Mouse (Mus musculus) gastrocnemius, postnatal 25 days (tissue): ENCODE results near the gene Dnajb1. TPM values are rescaled to one million over a fixed set of nuclear protein-coding genes. Genes with fewer than 3 reads are reported as not detected.
A peak's percentile ranks its signal among the peaks of the same experiment; 100 is the strongest.
"Not testable (repeated sequence)": the region's sequence is repeated elsewhere in the genome, so short reads cannot be mapped to it uniquely, and the experiment has no call there.

Experiments
- DNase-seq: peaks from one replicate; pipeline ENCODE4 v3.0.0; 2022
- total RNA-seq, 2 experiments: library from RNA; stranded (reverse); gene quantifications; 1 replicate in 1 of 2; 2 replicates in 1 of 2; pipeline ENCODE4 v1.2.3; 2021

The Dnajb1 gene
- total RNA-seq, 2 experiments from 2014 or later = 4.6 to 6.0 TPM

DNA sequence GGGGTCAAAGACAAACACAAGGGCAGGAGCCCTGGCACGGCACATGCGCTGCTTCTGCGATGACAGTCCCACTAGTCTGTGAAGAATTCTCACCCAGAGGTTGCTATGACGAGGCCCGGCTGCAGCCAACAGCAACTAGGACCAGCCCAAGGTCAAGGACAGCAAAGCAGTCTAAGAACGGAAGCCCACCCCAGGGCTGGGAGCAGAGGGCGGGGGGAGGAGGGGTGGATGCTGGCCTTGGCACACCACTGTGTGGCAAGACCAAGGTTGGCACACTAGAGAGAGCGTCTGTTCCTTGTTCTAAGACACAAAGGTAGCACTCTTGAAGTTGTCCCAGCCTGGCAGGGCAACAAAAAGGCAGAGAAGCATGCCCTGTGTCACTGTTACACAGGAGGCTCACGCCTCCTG is 30.6 kb upstream of the Dnajb1 start:
- DNase-seq = peak; percentile 57

DNA sequence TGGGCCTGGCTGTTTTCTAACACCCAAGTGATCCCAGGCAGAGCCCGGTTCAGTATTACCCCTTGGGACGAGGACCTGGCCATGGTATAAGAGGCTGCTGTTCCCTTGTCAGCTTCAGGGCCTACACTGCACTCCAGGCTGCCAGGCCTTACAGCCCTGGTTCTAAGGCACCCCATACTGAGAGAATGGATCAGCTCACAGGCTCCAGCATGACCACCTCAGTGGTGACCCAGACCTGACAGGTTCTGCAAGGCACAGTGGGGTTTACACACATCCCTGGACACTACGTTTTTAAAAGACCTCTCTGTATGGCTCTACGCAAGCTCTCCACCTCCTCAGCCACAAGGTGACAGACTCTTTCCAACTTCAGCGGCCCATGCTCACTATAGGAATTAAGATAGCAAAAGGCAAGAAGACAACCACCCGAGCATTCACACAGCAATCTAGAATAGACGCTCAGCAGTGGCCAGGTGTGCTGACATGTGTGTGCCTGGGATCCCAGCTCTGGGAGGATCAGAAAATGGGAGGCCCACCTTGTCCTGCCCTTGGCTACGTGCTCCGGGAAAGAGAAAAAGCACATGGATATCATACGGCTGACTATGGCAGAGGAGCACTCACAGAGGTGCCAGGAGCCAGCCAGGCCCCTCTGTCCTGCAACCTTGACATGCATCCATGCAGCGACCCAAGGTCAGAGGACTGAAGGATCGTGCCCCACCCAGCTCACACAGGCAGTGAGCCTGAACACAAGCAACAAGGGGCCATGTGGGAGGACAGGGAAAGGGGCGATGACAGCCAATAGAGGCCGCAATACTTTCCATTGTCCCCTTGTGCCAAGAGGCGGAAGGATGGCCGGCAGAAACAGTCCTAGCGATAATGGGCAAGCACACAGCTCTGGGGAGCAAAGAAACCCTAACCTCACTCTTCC is 29.6 kb upstream of the Dnajb1 start:
- no peak for DNase-seq

DNA sequence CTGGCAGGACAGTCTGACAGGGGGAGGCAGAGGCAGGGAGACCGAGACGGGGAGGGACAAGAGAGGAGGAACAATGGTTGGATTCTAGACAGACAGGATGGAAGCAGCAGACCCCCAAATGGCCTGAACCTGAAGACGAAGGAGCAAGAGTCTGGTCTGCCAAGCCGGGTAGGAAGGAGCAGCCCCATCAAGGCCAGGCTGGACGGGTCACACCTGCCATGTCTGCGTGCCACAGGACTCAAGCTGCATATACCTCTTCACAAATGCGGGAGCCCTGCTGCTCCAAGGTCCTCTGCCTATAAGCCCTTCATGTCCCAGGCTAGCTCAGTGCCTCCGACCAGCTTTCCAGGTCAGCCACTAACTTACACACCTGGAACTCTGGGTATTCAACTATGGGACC is 28.3 kb upstream of the Dnajb1 start:
- no peak for DNase-seq

DNA sequence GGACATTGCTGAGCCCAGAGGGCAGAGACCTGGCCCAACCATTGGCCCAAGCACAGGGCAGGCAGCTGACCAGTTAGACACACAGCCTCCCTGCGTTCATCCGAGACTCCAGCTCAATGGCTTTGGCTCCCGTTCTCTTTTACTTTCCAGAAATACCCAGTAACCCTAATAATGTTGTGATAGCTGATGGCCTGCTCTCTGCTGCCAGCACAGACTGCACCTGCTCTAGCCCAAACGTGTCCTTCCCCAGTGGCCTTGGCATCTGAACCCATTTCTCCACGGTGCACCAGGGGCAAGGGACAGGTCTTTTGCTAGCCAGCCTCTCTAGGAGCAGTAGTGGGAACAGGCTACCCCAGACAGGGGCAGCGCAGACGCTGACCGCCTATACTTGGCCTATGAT is 27.2 kb upstream of the Dnajb1 start:
- peak; percentile 73 for DNase-seq

DNA sequence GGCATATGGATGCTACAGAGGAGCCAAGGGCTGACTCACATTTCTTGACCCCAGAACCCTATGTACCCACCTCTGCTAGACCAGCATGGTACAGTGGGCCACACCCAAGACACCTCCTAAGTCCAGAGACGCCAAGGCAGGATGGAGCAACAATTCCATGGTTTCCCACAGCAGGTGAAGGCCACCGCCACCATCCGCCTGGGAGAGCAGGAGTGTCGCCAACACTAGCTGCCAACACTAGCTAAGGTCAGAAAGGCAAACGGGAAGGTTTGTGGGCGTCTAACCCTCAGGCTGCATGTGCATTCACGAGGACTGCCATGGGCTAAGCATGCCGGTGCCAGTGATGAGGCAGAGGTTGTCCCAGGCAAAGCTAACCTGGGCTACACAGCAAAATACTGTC is 25.8 kb upstream of the Dnajb1 start:
- no peak for DNase-seq

DNA sequence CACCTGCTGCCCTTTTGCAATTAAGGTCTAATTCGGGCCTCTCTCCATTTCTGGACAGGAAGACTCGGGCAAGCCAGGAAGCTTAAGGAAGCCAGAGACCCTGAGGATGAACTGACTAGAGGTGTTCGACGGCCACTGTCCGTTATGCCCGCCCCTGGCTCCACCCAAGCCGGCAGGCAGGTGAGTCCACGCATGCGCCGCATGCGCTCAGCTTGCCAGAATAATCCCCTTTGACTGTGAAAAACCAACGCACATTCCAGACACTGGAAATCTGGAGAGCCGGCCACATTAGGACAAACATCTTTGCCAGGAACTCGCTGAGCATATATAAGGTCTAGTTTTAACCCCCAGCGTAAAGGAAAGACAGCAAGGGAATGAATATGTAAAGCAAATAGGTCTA is 24.8 kb upstream of the Dnajb1 start:
- DNase-seq = no peak

DNA sequence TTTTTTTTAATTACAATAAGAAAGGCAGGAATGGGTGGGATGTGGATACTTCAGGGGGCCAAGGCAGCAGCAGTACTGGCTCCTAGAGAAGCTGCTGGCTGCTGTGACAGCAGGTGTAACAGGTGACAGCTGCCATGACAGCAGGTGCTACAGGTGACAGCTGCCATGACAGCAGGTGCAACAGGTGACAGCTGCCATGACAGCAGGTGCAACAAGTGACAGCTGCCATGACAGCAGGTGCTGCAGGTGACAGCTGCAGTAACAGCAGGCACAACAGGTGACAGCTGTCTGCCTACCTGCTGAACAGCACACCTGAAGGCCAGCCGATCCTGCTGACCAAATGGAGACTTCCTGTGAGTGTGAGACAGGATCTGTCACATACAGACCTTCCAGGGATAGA is 23.2 kb upstream of the Dnajb1 start:
- no peak for DNase-seq

DNA sequence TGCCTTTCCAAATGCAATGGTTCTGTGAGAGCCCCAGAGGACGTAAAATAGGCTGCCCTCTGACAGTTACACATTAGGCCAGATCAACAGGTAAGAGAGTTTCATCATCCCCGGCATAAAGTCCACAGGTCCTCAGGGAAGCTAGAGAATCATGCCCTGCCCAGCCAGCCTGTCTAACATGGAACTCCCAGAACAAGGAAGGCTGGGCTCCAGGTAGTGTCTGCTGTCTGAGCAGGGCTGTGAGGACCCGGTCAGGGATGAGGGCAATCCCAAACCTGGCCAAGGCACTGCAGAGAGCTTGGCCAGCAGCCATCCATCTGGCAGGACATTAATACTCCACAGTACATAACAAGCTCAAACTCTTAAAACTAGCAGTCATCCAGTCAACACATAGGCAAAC is 22.7 kb upstream of the Dnajb1 start:
- DNase-seq = no peak

DNA sequence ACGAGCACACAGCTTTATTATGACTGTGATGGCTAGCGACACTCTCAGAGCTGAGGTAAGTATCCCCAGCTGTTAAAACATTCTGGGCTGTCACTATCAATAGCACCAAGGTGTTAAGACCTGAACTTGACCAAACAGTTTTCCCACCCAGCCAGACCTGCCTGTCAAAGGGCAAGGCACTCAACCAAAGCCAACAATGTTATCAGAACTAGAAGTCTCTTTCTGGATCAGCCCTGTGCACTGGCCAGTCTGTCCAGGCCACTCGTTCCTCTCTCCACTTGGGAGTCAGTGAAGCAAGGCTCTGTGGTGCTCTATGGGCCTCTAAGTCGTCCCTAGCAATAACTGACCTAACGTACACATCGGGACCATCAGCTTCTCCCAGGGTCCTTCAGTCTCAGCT is 20.3 kb upstream of the Dnajb1 start:
- no peak for DNase-seq

DNA sequence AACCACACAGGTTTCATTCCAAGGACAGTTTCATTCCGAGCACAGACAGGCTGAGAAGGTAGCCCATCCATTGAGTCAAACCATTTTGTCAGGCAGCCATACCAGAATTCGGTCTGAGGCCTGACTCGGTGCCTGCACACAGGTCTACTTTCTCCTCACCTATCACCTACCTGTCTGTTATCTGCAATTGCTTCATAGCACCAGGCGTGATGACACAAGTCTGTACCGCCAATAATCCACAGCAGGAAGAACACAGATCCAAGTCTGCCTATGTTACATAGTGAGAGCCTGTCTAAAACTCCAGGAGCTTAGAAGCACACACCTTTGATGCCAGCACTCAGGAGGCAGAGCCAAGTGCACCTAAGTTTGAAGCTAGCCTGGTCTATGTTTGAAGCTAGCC is 19.1 kb upstream of the Dnajb1 start:
- DNase-seq = no peak

DNA sequence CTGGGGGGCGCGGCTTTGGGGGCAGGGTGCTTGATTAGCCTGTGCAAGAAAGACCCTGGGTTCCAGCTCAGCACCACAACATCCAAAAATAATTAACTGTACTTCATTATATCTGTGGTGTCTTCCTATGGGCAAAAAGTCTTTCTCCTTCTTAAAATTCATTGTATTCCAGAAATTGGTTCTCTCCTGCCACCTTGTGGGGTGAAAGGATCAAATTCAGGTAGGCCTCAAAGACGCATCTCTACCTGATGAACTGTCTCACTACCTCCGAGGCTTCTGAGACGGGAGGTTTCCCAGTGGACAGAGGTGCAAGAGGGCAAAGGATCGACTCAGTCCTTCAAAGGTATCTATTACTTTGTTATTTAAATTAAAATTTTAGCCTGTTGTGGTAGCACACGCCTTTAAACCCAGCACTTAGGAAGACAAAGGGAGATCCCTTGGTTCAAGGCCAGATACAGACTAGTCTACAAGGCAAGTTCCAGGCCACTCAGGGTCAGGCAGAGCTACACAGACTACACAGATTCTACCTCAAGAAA is 17.4 kb upstream of the Dnajb1 start:
- DNase-seq = no peak

DNA sequence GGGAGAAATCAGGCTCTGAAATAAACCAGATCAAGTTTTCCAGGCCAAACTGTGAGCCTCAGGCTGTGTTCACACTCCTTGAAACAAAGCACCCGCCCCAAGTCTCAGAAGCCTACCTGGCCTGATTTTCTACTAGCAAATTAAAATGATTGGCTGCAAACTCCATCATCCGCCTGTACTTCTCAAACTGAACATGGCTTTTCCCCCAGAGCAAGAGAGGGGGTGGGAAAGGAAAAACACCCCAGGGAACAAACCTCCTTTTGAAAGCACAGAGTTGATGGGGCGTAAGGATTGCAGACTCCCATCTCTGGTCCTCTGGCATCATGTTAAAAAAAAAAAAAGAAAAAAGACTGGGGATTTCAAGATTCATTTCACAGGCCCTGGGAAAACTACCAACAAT is 15.3 kb upstream of the Dnajb1 start:
- no peak for DNase-seq

DNA sequence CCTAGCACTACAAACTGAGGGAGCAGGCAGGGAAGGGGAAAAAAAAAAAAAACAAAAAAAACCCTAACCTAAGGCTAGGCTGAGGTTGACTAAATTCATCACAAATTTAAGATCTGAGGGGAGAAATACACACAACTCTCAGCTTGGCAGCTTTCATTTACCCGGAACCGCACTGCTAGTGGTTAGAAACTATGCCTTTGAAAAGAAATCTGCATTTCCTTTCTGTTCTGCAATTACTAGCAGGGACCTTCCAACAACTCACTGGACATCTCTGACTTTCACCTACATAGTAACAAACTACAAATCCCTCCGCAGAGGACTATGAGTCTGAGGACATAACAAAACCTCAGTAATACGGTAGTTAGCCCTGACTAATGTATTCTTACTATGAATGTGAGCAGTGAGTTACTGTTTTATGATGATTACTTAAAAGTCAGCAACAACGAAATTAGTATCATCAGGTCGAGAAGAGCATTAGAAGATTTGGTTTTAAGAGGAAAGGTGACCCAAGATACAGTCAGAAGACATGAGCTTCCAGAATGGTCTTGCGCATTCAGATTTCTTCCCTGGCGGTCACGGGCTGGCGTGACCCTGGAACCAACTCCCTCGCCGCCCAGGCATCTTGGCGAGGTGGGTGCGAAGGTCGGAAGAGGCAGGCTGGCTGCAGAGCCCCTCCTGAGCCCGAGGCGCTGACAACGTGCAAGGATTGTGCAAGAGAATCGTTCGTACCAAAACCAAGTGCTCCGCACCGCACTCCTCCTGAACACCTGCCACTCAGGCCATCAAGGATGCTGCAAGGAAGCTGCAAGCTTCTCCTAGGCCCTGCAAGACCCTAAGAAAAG is 14.4 kb upstream of the Dnajb1 start:
- DNase-seq = no peak

DNA sequence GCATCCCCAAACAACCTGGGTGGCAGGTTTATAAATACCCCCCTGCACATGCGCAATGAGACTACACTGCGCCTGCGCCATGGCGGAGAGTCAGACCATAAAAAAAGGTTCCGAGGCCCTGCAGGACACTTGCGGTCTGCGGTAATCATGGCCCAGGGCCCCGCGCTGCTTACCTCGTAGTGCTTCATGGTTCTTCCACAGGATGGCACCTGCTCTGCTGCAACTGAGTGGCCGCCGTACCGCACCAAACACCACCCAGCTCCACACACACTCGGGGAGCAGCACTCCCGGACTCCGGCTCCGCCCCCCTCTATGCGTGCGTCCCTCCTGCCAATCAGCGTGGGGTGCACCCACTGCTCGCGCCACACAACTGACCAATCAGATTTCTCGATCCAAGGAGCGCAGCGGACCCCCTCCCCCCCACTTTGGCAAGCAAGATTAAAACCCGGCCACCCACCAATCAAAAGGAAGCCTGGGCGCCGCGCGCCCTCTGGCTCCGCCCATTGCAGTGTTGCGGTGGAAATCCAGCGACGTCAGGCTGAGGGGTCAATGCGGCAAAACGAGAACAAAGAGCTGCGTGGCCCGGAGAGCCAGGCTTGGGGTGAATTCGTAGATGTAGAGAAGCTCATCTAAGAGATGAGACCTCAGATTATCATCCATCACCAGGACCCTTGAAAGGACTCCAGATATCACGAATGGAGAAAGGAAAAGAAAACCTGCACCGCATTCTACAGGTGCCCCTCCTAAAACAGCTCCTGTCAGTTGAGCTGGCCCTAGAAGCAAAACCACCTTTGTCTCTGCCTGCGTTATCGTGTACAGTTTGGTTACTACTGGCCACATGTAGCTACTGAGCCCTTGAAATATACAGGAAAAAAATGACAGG is 13.6 kb upstream of the Dnajb1 start:
- DNase-seq = peak; percentile 98

DNA sequence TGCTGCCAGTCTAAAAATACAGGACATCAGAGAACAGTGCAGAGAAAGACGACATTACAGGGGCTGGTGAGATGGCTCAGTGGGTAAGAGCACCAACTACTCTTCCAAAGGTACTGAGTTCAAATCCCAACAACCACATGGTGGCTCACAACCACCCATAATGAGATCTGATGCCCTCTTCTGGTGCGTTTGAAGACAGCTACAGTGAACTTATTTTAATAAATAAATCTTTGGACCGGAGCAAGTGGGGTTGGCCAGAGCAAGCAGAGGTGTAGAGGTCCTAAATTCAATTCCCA is 13.0 kb upstream of the Dnajb1 start:
- DNase-seq = not testable (repeated sequence)

DNA sequence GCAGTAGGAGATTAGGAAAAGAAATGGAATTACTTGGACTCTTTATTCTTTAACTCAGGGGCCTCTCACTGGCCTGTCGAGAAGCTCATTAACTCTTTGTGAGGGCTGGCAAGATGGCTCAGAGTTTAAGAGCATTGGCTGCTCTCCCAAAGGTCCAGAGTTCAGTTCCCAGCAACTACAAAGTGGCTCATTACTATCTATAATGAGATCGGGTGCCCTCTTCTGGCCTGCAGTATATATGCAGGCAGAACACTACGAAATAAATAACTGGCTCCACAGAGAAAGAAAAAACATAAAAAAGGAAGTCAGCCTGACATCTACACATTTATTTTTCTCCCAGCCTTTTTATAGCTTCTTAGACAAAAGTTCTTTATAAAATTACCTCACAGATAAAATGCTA is 11.6 kb upstream of the Dnajb1 start:
- no peak for DNase-seq

DNA sequence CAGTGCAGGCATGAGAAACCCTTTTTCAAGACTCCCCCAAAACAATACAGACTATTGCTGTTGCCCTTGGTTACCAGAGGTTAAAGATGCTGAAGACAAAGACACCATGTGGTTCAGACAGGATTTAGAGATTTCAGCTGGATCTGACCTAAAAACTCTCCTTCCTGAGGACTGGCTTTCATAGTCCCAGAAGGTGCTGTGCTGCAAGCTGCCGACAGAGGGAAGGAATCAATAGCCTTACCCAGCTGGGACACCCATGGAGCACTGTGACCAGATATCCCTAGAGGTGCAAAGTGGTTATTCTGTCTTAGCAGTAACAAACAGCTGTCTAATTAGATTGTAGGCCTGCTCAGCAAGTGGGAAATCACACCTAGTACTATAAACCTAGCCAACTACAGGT is 9.8 kb upstream of the Dnajb1 start:
- DNase-seq = no peak

DNA sequence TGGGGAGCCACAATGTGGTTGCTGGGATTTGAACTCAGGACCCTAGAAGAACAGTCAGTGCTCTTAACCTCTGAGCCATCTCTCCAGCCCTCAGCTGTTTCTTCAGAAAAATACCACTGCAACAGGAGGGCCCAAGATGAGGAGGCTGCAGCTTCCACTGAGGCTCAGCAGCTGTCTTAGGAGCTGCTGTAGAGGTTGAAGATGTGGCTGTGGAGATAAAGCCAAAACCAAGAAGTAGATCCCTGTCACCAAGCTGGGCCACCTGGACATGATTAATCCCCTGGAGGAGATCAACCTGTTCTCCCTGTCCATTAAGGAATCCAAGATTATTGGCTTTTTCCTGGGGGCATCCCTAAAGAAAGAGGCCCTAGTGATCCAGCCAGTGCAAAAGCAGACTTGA is 8.2 kb upstream of the Dnajb1 start:
- no peak for DNase-seq

DNA sequence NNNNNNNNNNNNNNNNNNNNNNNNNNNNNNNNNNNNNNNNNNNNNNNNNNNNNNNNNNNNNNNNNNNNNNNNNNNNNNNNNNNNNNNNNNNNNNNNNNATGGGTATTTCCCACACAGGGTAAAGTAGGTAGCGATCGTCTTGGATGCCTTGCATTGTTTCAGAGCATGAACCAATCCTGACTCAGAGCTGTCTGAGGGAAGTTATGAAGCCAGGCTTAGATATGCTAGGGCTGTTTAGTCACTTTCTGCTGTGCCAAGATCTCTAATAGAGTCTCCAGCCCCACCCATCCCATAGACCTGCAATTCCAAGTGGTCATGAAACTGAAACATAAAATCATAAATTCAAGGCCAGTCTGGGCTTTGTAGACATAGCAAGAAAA is 5.4 kb upstream of the Dnajb1 start:
- DNase-seq = no peak

DNA sequence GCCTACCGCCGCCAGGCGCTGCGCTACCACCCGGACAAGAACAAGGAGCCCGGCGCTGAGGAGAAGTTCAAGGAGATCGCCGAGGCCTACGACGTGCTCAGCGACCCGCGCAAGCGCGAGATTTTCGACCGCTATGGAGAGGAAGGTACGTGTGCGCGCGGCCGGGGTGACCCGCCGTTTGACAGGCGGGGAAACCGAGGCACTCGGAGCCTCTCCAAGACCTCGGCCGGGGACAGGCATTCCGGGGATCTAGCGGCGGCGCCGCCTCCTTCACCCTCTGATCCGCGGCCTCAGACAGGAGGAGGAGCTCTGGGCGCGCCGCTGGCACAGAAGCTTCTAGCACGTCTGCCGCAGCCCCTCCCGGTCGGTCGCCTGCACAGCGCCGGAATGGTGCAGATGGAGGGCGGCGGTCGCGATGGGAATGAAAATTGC is 421 bp downstream of the Dnajb1 start:
- peak; percentile 81 for DNase-seq

DNA sequence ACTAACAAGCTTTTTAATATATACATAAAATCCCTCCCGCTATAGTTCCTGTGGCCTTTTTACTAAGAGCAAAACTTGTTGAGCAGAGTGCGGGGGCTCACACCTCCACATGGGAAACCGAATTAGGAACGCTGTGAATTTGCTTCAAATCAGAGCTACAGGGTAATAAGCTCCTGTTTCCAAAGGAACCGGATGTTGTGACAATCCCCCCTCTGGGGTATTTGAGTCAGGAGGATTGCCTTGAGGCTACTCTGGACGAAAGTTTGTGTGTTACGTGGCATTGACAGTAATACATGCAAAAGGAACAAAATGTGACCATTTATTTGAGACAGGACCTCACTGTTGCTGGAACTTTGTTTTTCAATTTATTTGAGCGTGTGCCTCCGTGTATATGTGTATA is 1.1 kb downstream of the Dnajb1 start:
- no peak for DNase-seq

DNA sequence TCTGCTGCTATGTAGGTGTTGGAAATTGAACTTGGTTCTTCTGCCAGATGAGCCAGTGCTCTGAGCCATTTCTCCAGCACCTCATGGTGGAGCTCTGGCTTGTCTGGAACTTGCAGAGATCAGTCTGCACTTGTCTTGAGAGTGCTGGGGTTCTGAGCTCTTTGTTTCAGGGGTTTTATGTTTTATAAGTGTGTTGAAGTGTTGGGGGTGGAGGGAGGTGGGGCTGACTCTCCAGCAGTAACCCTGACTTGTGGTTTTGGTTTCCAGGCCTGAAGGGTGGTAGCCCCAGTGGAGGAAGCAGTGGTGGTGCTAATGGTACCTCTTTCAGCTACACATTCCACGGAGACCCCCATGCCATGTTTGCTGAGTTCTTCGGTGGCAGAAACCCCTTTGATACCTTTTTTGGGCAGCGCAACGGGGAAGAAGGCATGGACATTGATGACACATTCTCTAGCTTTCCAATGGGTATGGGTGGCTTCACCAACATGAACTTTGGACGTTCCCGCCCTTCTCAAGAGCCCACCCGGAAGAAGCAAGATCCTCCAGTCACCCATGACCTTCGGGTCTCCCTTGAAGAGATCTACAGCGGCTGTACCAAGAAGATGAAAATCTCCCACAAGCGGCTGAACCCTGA is 1.7 kb downstream of the Dnajb1 start:
- no peak for DNase-seq
